ENCODE assay signal across 8 mouse cellular contexts in genomic region chr6:71492756-71493674, GRCm38 (mm10). TPM values are rescaled to one million over a fixed set of nuclear protein-coding genes. Genes with fewer than 3 reads are reported as not detected.
DNase-seq lines count a peak whose midpoint lies in the region; ATAC-seq and TF ChIP-seq lines count a peak whose summit lies in the region.

No protein-coding gene starts in this region.

- peaks cover 4% of the 10 kb centered on the region; the same call in 1 of the 2 replicates for H3K79me2 ChIP-seq in CH12.LX (replicated peaks; ENCODE audit: control insufficient read depth, extremely low read depth, insufficient read depth, poor library complexity, severe bottlenecking)

- H3K27me3 ChIP-seq in heart, embryonic 11.5 days (ENCODE audit: control insufficient read depth, insufficient read depth, low read length) = no peaks in the 10 kb centered on the region
- peaks cover 2% of the 10 kb centered on the region for H3K27me3 ChIP-seq in CH12.LX (replicated peaks)
- H3K27me3 ChIP-seq in forebrain, embryonic 15.5 days = no peaks in the 10 kb centered on the region
- no peaks in the 10 kb centered on the region; the same call in 1 of the 2 replicates for H3K27me3 ChIP-seq in liver, embryonic 16.5 days (ENCODE audit: control insufficient read depth, insufficient read depth, low read depth, low read length)

- H3K9ac ChIP-seq in heart, embryonic 11.5 days (ENCODE audit: low read depth, low read length) = peak overlapping the region; percentile 90
- peak overlapping the region; percentile 81 for H3K9ac ChIP-seq in CH12.LX (ENCODE audit: insufficient read depth, low read depth)
- H3K9ac ChIP-seq in forebrain, embryonic 15.5 days (replicated peaks) = peak overlapping the region; percentile 99
- H3K9ac ChIP-seq in liver, embryonic 16.5 days (ENCODE audit: low read depth, low read length) = peak overlapping the region; percentile 98

- WGBS in heart, embryonic 11.5 days (ENCODE audit: insufficient replicate concordance) = 23% methylated on average over 20 of the region's 22 CpGs
- 24% methylated on average over 21 of the region's 22 CpGs for WGBS in forebrain, embryonic 15.5 days
- WGBS in liver, embryonic 16.5 days (ENCODE audit: insufficient replicate concordance) = 18% methylated on average over 20 of the region's 22 CpGs

- H3K4me3 ChIP-seq in heart, embryonic 11.5 days (ENCODE audit: low read depth, low read length) = peak overlapping the region; percentile 71
- H3K4me3 ChIP-seq in CH12.LX (replicated peaks in 1 of 3; ENCODE audit: low read depth in 2 of 3, low read length in 2 of 3, poor library complexity in 1 of 3) = peak overlapping the region; percentile 62 to 91 (median 91)
- H3K4me3 ChIP-seq in forebrain, embryonic 15.5 days = peak overlapping the region; percentile 62
- peak overlapping the region; percentile 90 for H3K4me3 ChIP-seq in liver, embryonic 16.5 days (ENCODE audit: low read depth, low read length)

- no peak for DNase-seq in heart, adult 18-20 months
- peak; percentile 11 for DNase-seq in CH12.LX (ENCODE audit: extremely low read depth)
- no peak for DNase-seq in urinary bladder, postnatal 4 days (ENCODE audit: low spot score in 2 of 2)
- no peak for DNase-seq in adrenal gland, postnatal 10 days
- no peak for DNase-seq in right cerebral cortex, adult 18-20 months

- no peaks in the 10 kb centered on the region for H3K9me3 ChIP-seq in heart, embryonic 11.5 days (replicated peaks; ENCODE audit: control insufficient read depth, low read length)
- H3K9me3 ChIP-seq in CH12.LX (replicated peaks; ENCODE audit: low read length) = peaks cover 2% of the 10 kb centered on the region
- H3K9me3 ChIP-seq in forebrain, embryonic 15.5 days = no peaks in the 10 kb centered on the region
- H3K9me3 ChIP-seq in liver, embryonic 16.5 days (replicated peaks; ENCODE audit: control insufficient read depth, low read length) = no peaks in the 10 kb centered on the region

- ATAC-seq in heart, embryonic 11.5 days (replicated peaks; ENCODE audit: insufficient number of reproducible peaks, low FRiP score, low TSS enrichment) = no peak
- ATAC-seq in forebrain, embryonic 15.5 days (replicated peaks) = no peak; the same call in 1 of the 2 replicates
- peak; percentile 9; the same call in 1 of the 2 replicates for ATAC-seq in liver, embryonic 16.5 days (ENCODE audit: low read depth)

- TF ChIP-seq EP300 in CH12.LX (IDR thresholded peaks at IDR 0.05; ENCODE audit: low read length) = no peak

- dilution Hi-C loops in CH12.LX (cut with MboI; ENCODE audit: extremely low pct_ligation_motif_present, extremely low pct_unique_long_range_greater_than_20kb, low sequenced_read_pairs) = no loop called here

- H3K36me3 ChIP-seq in heart, embryonic 11.5 days (ENCODE audit: control insufficient read depth, insufficient read depth, low read length) = peaks cover 5% of the 10 kb centered on the region; the same call in 1 of the 2 replicates
- peaks cover 0 to 4% of the 10 kb centered on the region in 2 experiments for H3K36me3 ChIP-seq in CH12.LX (replicated peaks in 1 of 2; ENCODE audit: control insufficient read depth in 1 of 2, insufficient read depth in 1 of 2, low read length in 1 of 2)
- H3K36me3 ChIP-seq in forebrain, embryonic 15.5 days = peaks cover under 1% of the 10 kb centered on the region; the same call in 1 of the 2 replicates
- H3K36me3 ChIP-seq in liver, embryonic 16.5 days (ENCODE audit: control insufficient read depth, insufficient read depth) = no peaks in the 10 kb centered on the region

- H3K4me1 ChIP-seq in heart, embryonic 11.5 days (ENCODE audit: control insufficient read depth, insufficient read depth, low read length) = peaks cover 9% of the 10 kb centered on the region; the same call in 1 of the 2 replicates
- H3K4me1 ChIP-seq in CH12.LX (ENCODE audit: control insufficient read depth in 1 of 2, insufficient read depth in 2 of 2) = peaks cover 0 to 11% of the 10 kb centered on the region in 2 experiments; a peak in 3 of 4 replicates
- H3K4me1 ChIP-seq in forebrain, embryonic 15.5 days = peaks cover 19% of the 10 kb centered on the region
- peaks cover 2% of the 10 kb centered on the region; the same call in 1 of the 2 replicates for H3K4me1 ChIP-seq in liver, embryonic 16.5 days (ENCODE audit: control insufficient read depth, low read depth, low read length)

- H3K27ac ChIP-seq in heart, embryonic 11.5 days (ENCODE audit: low read depth, low read length) = peak overlapping the region; percentile 98
- no peak overlapping the region for H3K27ac ChIP-seq in CH12.LX (ENCODE audit: insufficient read depth, low read depth)
- H3K27ac ChIP-seq in forebrain, embryonic 15.5 days (replicated peaks) = peak overlapping the region; percentile 99
- H3K27ac ChIP-seq in liver, embryonic 16.5 days (ENCODE audit: low read length) = peak overlapping the region; percentile 94

- no peak for TF ChIP-seq RAD21 in CH12.LX (IDR thresholded peaks at IDR 0.05; ENCODE audit: low read depth, low read length)

- no peak for TF ChIP-seq POLR2A in CH12.LX (IDR thresholded peaks at IDR 0.05; ENCODE audit: low read depth, low read length)

- peak overlapping the region; percentile 87 for H3K4me2 ChIP-seq in heart, embryonic 11.5 days
- peak overlapping the region; percentile 84 for H3K4me2 ChIP-seq in CH12.LX (ENCODE audit: insufficient read depth, low read depth, poor library complexity, severe bottlenecking)
- peak overlapping the region; percentile 43 for H3K4me2 ChIP-seq in forebrain, embryonic 15.5 days (replicated peaks)
- H3K4me2 ChIP-seq in liver, embryonic 16.5 days (ENCODE audit: low read depth, low read length) = peak overlapping the region; percentile 78

- TF ChIP-seq CTCF in CH12.LX (conservative IDR thresholded peaks at IDR 0.05 in 1 of 2, IDR thresholded peaks at IDR 0.05 in 1 of 2; ENCODE audit: low read depth in 2 of 2, low read length in 2 of 2) = no peak

- in situ Hi-C loops in CH12.LX (cut with MboI; ENCODE audit: low pct_ligation_motif_present, low pct_unique_long_range_greater_than_20kb, low sequenced_read_pairs) = no loop called here

TF ChIP-seq in CH12.LX, 34 proteins besides CTCF, POLR2A, EP300 and RAD21:
- TF ChIP-seq USF1 (IDR thresholded peaks at IDR 0.05; ENCODE audit: low read depth, low read length) (no peak), GABPA (IDR thresholded peaks at IDR 0.05; ENCODE audit: insufficient replicate concordance, low read depth, low read length) (no peak), POLR2AphosphoS2 (IDR thresholded peaks at IDR 0.05; ENCODE audit: low read depth, low read length) (no peak), CHD1 (IDR thresholded peaks at IDR 0.05; ENCODE audit: low read depth, low read length) (0 out of 2 replicates have a peak, but pooled peaks have one; percentile 15), ZC3H11A (IDR thresholded peaks at IDR 0.05; ENCODE audit: low read depth, low read length) (no peak), TCF12 (IDR thresholded peaks at IDR 0.05; ENCODE audit: low read depth, low read length) (no peak), HCFC1 (IDR thresholded peaks at IDR 0.05; ENCODE audit: low read depth, low read length) (no peak), ZKSCAN1 (IDR thresholded peaks at IDR 0.05; ENCODE audit: borderline replicate concordance, low read depth, low read length) (no peak), ELF1 (IDR thresholded peaks at IDR 0.05; ENCODE audit: low read depth, low read length) (no peak), ZNF384 (IDR thresholded peaks at IDR 0.05; ENCODE audit: low read depth, low read length) (peak; percentile 62), MEF2A (IDR thresholded peaks at IDR 0.05; ENCODE audit: borderline replicate concordance, low read depth, low read length) (0 out of 2 replicates have a peak, but pooled peaks have one; percentile 2), NELFE (IDR thresholded peaks at IDR 0.05; ENCODE audit: low read depth, low read length) (no peak), SMC3 (IDR thresholded peaks at IDR 0.05; ENCODE audit: low read depth, low read length) (no peak), KAT2A (IDR thresholded peaks at IDR 0.05; ENCODE audit: insufficient replicate concordance, low read length) (no peak)

RNA-seq across cellular contexts. Expression of gene Rnf103, which starts 0.7 kb away (rescaled TPM):
- 13.5 and 14.3 TPM in 2 replicates for polyA plus RNA-seq in heart, embryonic 11.5 days (2014; fragmentation: Nextera tagmentation; extraction: Ambion mirVana)
- 10 to 100 TPM; 24.5 to 25.0 TPM for total RNA-seq in heart, adult 18-20 months (2021)
- total RNA-seq in CH12.LX (2012; rRNA removed) (3.5 and 4.2 TPM in 2 replicates), CH12.LX (2014; rRNA removed) (7.0 and 7.9 TPM in 2 replicates)
- polyA plus RNA-seq in CH12.LX (2012; ENCODE audit: insufficient read length, low read depth) = 5.7 and 6.0 TPM in 2 replicates
- polyA plus RNA-seq in forebrain, embryonic 15.5 days (2015; fragmentation: Nextera tagmentation; extraction: Ambion mirVana) = 26.2 and 27.3 TPM in 2 replicates
- 3.8 and 6.5 TPM in 2 replicates for polyA plus RNA-seq in liver, embryonic 16.5 days (2015; fragmentation: Nextera tagmentation; extraction: Ambion mirVana)
- total RNA-seq in adrenal gland, postnatal 10 days (2021) = 10 to 100 TPM; 29.9 to 32.3 TPM

RNA-seq across cellular contexts. Expression of gene Chmp3, which starts 50.6 kb away (rescaled TPM):
- polyA plus RNA-seq in heart, embryonic 11.5 days (2014; fragmentation: Nextera tagmentation; extraction: Ambion mirVana) = 62.2 and 71.6 TPM in 2 replicates
- total RNA-seq in heart, adult 18-20 months (2021) = 10 to 100 TPM; 52.0 to 56.6 TPM
- total RNA-seq in CH12.LX (2012; rRNA removed) (27.8 and 30.3 TPM in 2 replicates), CH12.LX (2014; rRNA removed) (44.7 and 53.8 TPM in 2 replicates)
- polyA plus RNA-seq in CH12.LX (2012; ENCODE audit: insufficient read length, low read depth) = 68.1 and 76.5 TPM in 2 replicates
- 61.6 and 65.9 TPM in 2 replicates for polyA plus RNA-seq in forebrain, embryonic 15.5 days (2015; fragmentation: Nextera tagmentation; extraction: Ambion mirVana)
- polyA plus RNA-seq in liver, embryonic 16.5 days (2015; fragmentation: Nextera tagmentation; extraction: Ambion mirVana) = 30.4 and 31.2 TPM in 2 replicates
- 100 to 1,000 TPM in 1 of 2 experiments, 10 to 100 TPM in 1; 85.8 to 101 TPM for total RNA-seq in adrenal gland, postnatal 10 days (2021)

RNA-seq across cellular contexts. Expression of gene Rmnd5a, which starts 52.6 kb away (rescaled TPM):
- 6.2 and 10.0 TPM in 2 replicates for polyA plus RNA-seq in heart, embryonic 11.5 days (2014; fragmentation: Nextera tagmentation; extraction: Ambion mirVana)
- total RNA-seq in heart, adult 18-20 months (2021) = 10 to 100 TPM; 66.8 to 74.7 TPM
- total RNA-seq in CH12.LX (2012; rRNA removed) (19.1 and 23.4 TPM in 2 replicates), CH12.LX (2014; rRNA removed) (40.6 and 47.2 TPM in 2 replicates)
- 22.7 and 23.5 TPM in 2 replicates for polyA plus RNA-seq in CH12.LX (2012; ENCODE audit: insufficient read length, low read depth)
- 9.4 and 9.9 TPM in 2 replicates for polyA plus RNA-seq in forebrain, embryonic 15.5 days (2015; fragmentation: Nextera tagmentation; extraction: Ambion mirVana)
- polyA plus RNA-seq in liver, embryonic 16.5 days (2015; fragmentation: Nextera tagmentation; extraction: Ambion mirVana) = 5.2 and 5.9 TPM in 2 replicates
- 10 to 100 TPM; 68.7 to 74.1 TPM for total RNA-seq in adrenal gland, postnatal 10 days (2021)
